Mouse (Mus musculus): ENCODE measurements at regions not wholly inside any gene's neighbourhood (a gene's known extent, or its start where the extent isn't known, plus 50 kb on each side); places are given as distances from the start of the nearest gene placed in this dataset.

GRCm38 (mm10) chr9:47125517-47125916 lies 127.0 kb downstream of the Gm4791 start:
- in situ Hi-C loops (cut with MboI; ENCODE audit: low pct_unique_long_range_greater_than_20kb in 1 of 2, low sequenced_read_pairs in 2 of 2, unreplicated experiment in 1 of 2), result no loop called here

- in situ Hi-C loops (cut with MboI; ENCODE audit: low pct_unique_long_range_greater_than_20kb in 1 of 2, low sequenced_read_pairs in 2 of 2, unreplicated experiment in 1 of 2), result no loop called here
These were observed 127.7 kb downstream of the Gm4791 start for GRCm38 (mm10) chr9:47126236-47126635.

GRCm38 (mm10) chr9:47127756-47128424 lies 129.3 kb downstream of the Gm4791 start:
- in situ Hi-C loops (cut with MboI; ENCODE audit: low pct_unique_long_range_greater_than_20kb in 1 of 2, low sequenced_read_pairs in 2 of 2, unreplicated experiment in 1 of 2), result no loop called here

- in situ Hi-C loops (cut with MboI; ENCODE audit: low pct_unique_long_range_greater_than_20kb in 1 of 2, low sequenced_read_pairs in 2 of 2, unreplicated experiment in 1 of 2), result no loop called here
These were observed 130.6 kb downstream of the Gm4791 start for GRCm38 (mm10) chr9:47129101-47129500.

- in situ Hi-C loops (cut with MboI; ENCODE audit: low pct_unique_long_range_greater_than_20kb in 1 of 2, low sequenced_read_pairs in 2 of 2, unreplicated experiment in 1 of 2), result no loop called here
These were observed 134.9 kb downstream of the Gm4791 start for GRCm38 (mm10) chr9:47133454-47133853.

GRCm38 (mm10) chr9:47133873-47134272 lies 135.3 kb downstream of the Gm4791 start:
- in situ Hi-C loops (cut with MboI; ENCODE audit: low pct_unique_long_range_greater_than_20kb in 1 of 2, low sequenced_read_pairs in 2 of 2, unreplicated experiment in 1 of 2), result no loop called here

- in situ Hi-C loops (cut with MboI; ENCODE audit: low pct_unique_long_range_greater_than_20kb in 1 of 2, low sequenced_read_pairs in 2 of 2, unreplicated experiment in 1 of 2), result no loop called here
These were observed 135.9 kb downstream of the Gm4791 start for GRCm38 (mm10) chr9:47134479-47134878.

GRCm38 (mm10) chr9:47136641-47137040 lies 138.1 kb downstream of the Gm4791 start:
- in situ Hi-C loops (cut with MboI; ENCODE audit: low pct_unique_long_range_greater_than_20kb in 1 of 2, low sequenced_read_pairs in 2 of 2, unreplicated experiment in 1 of 2), result no loop called here

GRCm38 (mm10) chr9:47153471-47153870 lies 154.9 kb downstream of the Gm4791 start:
- in situ Hi-C loops (cut with MboI; ENCODE audit: low pct_unique_long_range_greater_than_20kb in 1 of 2, low sequenced_read_pairs in 2 of 2, unreplicated experiment in 1 of 2), result no loop called here

GRCm38 (mm10) chr9:47165480-47166131 lies 167.1 kb downstream of the Gm4791 start:
- in situ Hi-C loops (cut with MboI; ENCODE audit: low pct_unique_long_range_greater_than_20kb in 1 of 2, low sequenced_read_pairs in 2 of 2, unreplicated experiment in 1 of 2), result no loop called here

- in situ Hi-C loops (cut with MboI; ENCODE audit: low pct_unique_long_range_greater_than_20kb in 1 of 2, low sequenced_read_pairs in 2 of 2, unreplicated experiment in 1 of 2), result no loop called here
These were observed 169.2 kb downstream of the Gm4791 start for GRCm38 (mm10) chr9:47167681-47168240.

GRCm38 (mm10) chr9:47176044-47176443 lies 177.5 kb downstream of the Gm4791 start:
- in situ Hi-C loops (cut with MboI; ENCODE audit: low pct_unique_long_range_greater_than_20kb in 1 of 2, low sequenced_read_pairs in 2 of 2, unreplicated experiment in 1 of 2), result no loop called here

GRCm38 (mm10) chr9:47218101-47218500 lies 219.6 kb downstream of the Gm4791 start:
- in situ Hi-C loops (cut with MboI; ENCODE audit: low pct_unique_long_range_greater_than_20kb in 1 of 2, low sequenced_read_pairs in 2 of 2, unreplicated experiment in 1 of 2), result no loop called here

GRCm38 (mm10) chr9:47223536-47223935 lies 225.0 kb downstream of the Gm4791 start:
- in situ Hi-C loops (cut with MboI; ENCODE audit: low pct_unique_long_range_greater_than_20kb in 1 of 2, low sequenced_read_pairs in 2 of 2, unreplicated experiment in 1 of 2), result no loop called here

GRCm38 (mm10) chr9:47224249-47224648 lies 225.7 kb downstream of the Gm4791 start:
- in situ Hi-C loops (cut with MboI; ENCODE audit: low pct_unique_long_range_greater_than_20kb in 1 of 2, low sequenced_read_pairs in 2 of 2, unreplicated experiment in 1 of 2), result no loop called here

GRCm38 (mm10) chr9:47226476-47227271 lies 228.1 kb downstream of the Gm4791 start:
- in situ Hi-C loops (cut with MboI; ENCODE audit: low pct_unique_long_range_greater_than_20kb in 1 of 2, low sequenced_read_pairs in 2 of 2, unreplicated experiment in 1 of 2), result no loop called here

GRCm38 (mm10) chr9:47227298-47227697 lies 228.8 kb downstream of the Gm4791 start:
- in situ Hi-C loops (cut with MboI; ENCODE audit: low pct_unique_long_range_greater_than_20kb in 1 of 2, low sequenced_read_pairs in 2 of 2, unreplicated experiment in 1 of 2), result no loop called here

GRCm38 (mm10) chr9:47228736-47229135 lies 230.2 kb downstream of the Gm4791 start:
- in situ Hi-C loops (cut with MboI; ENCODE audit: low pct_unique_long_range_greater_than_20kb in 1 of 2, low sequenced_read_pairs in 2 of 2, unreplicated experiment in 1 of 2), result no loop called here

- in situ Hi-C loops (cut with MboI; ENCODE audit: low pct_unique_long_range_greater_than_20kb in 1 of 2, low sequenced_read_pairs in 2 of 2, unreplicated experiment in 1 of 2), result no loop called here
These were observed 230.8 kb downstream of the Gm4791 start for GRCm38 (mm10) chr9:47229296-47229695.
